Mouse (Mus musculus) liver, embryonic 15.5 days (tissue): ENCODE data around the gene Klre1. TPM values are rescaled to one million over a fixed set of nuclear protein-coding genes. Genes with fewer than 3 reads are reported as not detected.

Experiments used
- ATAC-seq: fragments of 200-750 bp; cut with Nextera tagmentation; 2 replicates; pipeline ENCODE4 v1.8.0; 2017; ENCODE audit warnings: moderate number of reproducible peaks, mild to moderate bottlenecking, moderate library complexity; ENCODE audit not compliant: insufficient read depth
- H3K27ac ChIP-seq: fragments of 300-500 bp; sonication (generic); replicated peaks from 2 replicates; pipeline ENCODE4 v1.5.1; 2015; ENCODE audit warnings: mild to moderate bottlenecking, inconsistent platforms
- H3K27me3 ChIP-seq: fragments of 300-500 bp; sonication (generic); 2 replicates; pipeline ENCODE4 v1.6.1; 2015; ENCODE audit warnings: mild to moderate bottlenecking, inconsistent platforms
- H3K36me3 ChIP-seq: fragments of 300-500 bp; sonication (generic); replicated peaks from 2 replicates; pipeline ENCODE4 v1.6.1; 2015; ENCODE audit warnings: moderate library complexity, mild to moderate bottlenecking, inconsistent platforms
- H3K4me1 ChIP-seq: fragments of 300-500 bp; sonication (generic); replicated peaks from 2 replicates; pipeline ENCODE4 v1.6.1; 2015; ENCODE audit warnings: inconsistent platforms
- H3K4me2 ChIP-seq: fragments of 300-500 bp; sonication (generic); 2 replicates; pipeline ENCODE4 v1.6.1; 2015; ENCODE audit warnings: moderate library complexity, mild to moderate bottlenecking, inconsistent platforms
- H3K4me3 ChIP-seq: fragments of 300-500 bp; sonication (generic); replicated peaks from 2 replicates; pipeline ENCODE4 v1.5.1; 2015; ENCODE audit warnings: mild to moderate bottlenecking, inconsistent platforms
- H3K9ac ChIP-seq: fragments of 300-500 bp; sonication (generic); 2 replicates; pipeline ENCODE4 v1.6.1; 2015; ENCODE audit warnings: moderate library complexity, mild to moderate bottlenecking, inconsistent platforms
- H3K9me3 ChIP-seq: fragments of 300-500 bp; sonication (generic); replicated peaks from 2 replicates; pipeline ENCODE4 v1.6.1; 2016; ENCODE audit warnings: inconsistent platforms
- WGBS: fragments of 180-500 bp; shearing (Covaris S2); methylation state at CpG from one replicate; pipeline ENCODE4 v1.1.7; 2015; ENCODE audit warnings: mixed read lengths; ENCODE audit not compliant: insufficient replicate concordance; 5-methylcytosine and 5-hydroxymethylcytosine counted together
- polyA plus RNA-seq: library from polyadenylated mRNA; unstranded; fragments of >200 nt; fragmentation: Nextera tagmentation; extraction: Ambion mirVana; gene quantifications from 2 replicates; pipeline ENCODE4 v1.2.1, GENCODE M21; 2015

Gene Klre1
- polyA plus RNA-seq = 0.07 TPM in 1 of 2 replicates, not detected in the other

DNA sequence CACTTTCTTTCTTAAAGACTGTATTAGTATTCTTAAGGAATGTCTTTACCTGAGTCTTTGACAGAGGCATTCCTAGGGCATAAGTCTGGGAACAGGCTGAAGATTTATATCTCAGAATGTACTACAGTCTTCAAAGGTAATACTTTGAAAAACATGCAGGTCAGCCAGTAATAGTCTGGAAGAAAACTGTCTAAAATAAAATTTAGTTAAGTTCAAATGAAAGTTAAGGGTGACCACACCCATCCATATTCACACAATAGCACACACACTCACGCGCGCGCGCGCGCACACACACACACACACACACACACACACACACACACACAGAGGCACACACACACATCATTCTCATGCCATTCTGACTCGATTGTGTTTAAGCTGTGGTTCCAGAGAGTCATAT, at the start of gene Klre1:
Gene Klre1, plus strand, starts transcription at position 301 of the 400 bp plus-strand sequence.
- ATAC-seq = no peak
- 82% methylated on average over 8 of the region's 8 CpGs for WGBS
- Histone ChIP-seq H3K4me2 (no peak within 1 kb of the TSS), H3K4me3 (no peak within 1 kb of the TSS), H3K4me1 (no peaks in the 10 kb centered on the region), H3K27me3 (no peaks in the 10 kb centered on the region), H3K27ac (no peak within 1 kb of the TSS), H3K36me3 (no peaks in the 10 kb centered on the region), H3K9ac (no peak within 1 kb of the TSS), H3K9me3 (no peaks in the 10 kb centered on the region)

- Histone ChIP-seq H3K4me2 (no peak overlapping the region), H3K9me3 (no peaks in the 10 kb centered on the region), H3K9ac (no peak overlapping the region), H3K27ac (no peak overlapping the region), H3K27me3 (no peaks in the 10 kb centered on the region), H3K36me3 (no peaks in the 10 kb centered on the region), H3K4me3 (no peak overlapping the region), H3K4me1 (peaks cover 16% of the 10 kb centered on the region)
- no peak for ATAC-seq
- WGBS = 67% methylated on average over 1 of the region's 1 CpGs
Observed at GRCm38 (mm10) chr6:129529605-129530004, 48.1 kb upstream of the Klre1 start.

- Histone ChIP-seq H3K4me3 (no peak overlapping the region), H3K4me1 (peaks cover 22% of the 10 kb centered on the region), H3K9me3 (no peaks in the 10 kb centered on the region), H3K27me3 (no peaks in the 10 kb centered on the region), H3K27ac (no peak overlapping the region), H3K4me2 (no peak overlapping the region), H3K9ac (no peak overlapping the region), H3K36me3 (no peaks in the 10 kb centered on the region)
- no peak for ATAC-seq
Observed at GRCm38 (mm10) chr6:129530261-129530660, 47.4 kb upstream of the Klre1 start.

DNA sequence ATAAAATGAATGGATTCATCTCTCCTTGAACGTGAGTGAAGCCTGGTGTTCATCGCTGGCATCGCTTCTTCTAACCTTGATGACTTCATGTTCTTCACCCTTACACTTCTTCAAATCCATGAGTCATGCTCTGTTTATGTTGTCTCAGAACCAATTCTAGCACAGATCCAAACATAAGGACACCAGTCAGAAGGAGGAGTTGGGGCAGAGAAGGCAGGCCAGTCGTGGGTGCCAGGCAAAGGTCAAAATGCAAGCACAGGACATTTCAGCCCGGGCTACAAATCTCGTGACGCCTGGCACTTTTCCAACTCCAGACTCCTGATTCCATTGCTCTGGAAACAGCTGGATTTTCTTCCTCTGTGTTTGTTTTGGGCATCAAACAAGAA, 45.2 kb upstream of the Klre1 start:
- 36% methylated on average over 7 of the region's 7 CpGs for WGBS
- H3K4me3 ChIP-seq = peak overlapping the region; percentile 80
- H3K9ac ChIP-seq = peak overlapping the region; percentile 78
- peaks cover 11% of the 10 kb centered on the region for H3K36me3 ChIP-seq
- peak overlapping the region; percentile 79 for H3K27ac ChIP-seq
- H3K9me3 ChIP-seq = no peaks in the 10 kb centered on the region
- ATAC-seq = peak; percentile 34
- H3K4me1 ChIP-seq = peaks cover 30% of the 10 kb centered on the region
- no peaks in the 10 kb centered on the region for H3K27me3 ChIP-seq
- H3K4me2 ChIP-seq = peak overlapping the region; percentile 87

GRCm38 (mm10) chr6:129532942-129533860, 44.5 kb upstream of the Klre1 start, which contains the start of gene Gabarapl1:
TSS of gene Gabarapl1 (plus strand) at chr6:129533160.
- under 1% methylated on average over 55 of the region's 55 CpGs for WGBS
- peak; percentile 82 for ATAC-seq
- Histone ChIP-seq H3K27me3 (no peaks in the 10 kb centered on the region), H3K4me3 (peak within 1 kb of the TSS; percentile 80), H3K9me3 (no peaks in the 10 kb centered on the region), H3K4me1 (peaks cover 30% of the 10 kb centered on the region), H3K27ac (peak within 1 kb of the TSS; percentile 79), H3K36me3 (peaks cover 16% of the 10 kb centered on the region), H3K9ac (peak within 1 kb of the TSS; percentile 78), H3K4me2 (peak within 1 kb of the TSS; percentile 87)

GRCm38 (mm10) chr6:129534057-129534456, 43.6 kb upstream of the Klre1 start:
- no peaks in the 10 kb centered on the region for H3K27me3 ChIP-seq
- H3K9ac ChIP-seq = peak overlapping the region; percentile 78
- peaks cover 25% of the 10 kb centered on the region for H3K36me3 ChIP-seq
- peaks cover 30% of the 10 kb centered on the region for H3K4me1 ChIP-seq
- WGBS = 4% methylated on average over 9 of the region's 9 CpGs
- H3K27ac ChIP-seq = peak overlapping the region; percentile 79; the same call in 1 of the 2 replicates
- H3K4me2 ChIP-seq = peak overlapping the region; percentile 87
- no peaks in the 10 kb centered on the region for H3K9me3 ChIP-seq
- no peak for ATAC-seq
- peak overlapping the region; percentile 80 for H3K4me3 ChIP-seq

GRCm38 (mm10) chr6:129534627-129535190, 43.0 kb upstream of the Klre1 start:
- WGBS = 57% methylated on average over 4 of the region's 4 CpGs
- Histone ChIP-seq H3K27ac (no peak overlapping the region), H3K27me3 (no peaks in the 10 kb centered on the region), H3K4me1 (peaks cover 30% of the 10 kb centered on the region), H3K36me3 (peaks cover 31% of the 10 kb centered on the region), H3K4me3 (peak overlapping the region; percentile 80), H3K9me3 (no peaks in the 10 kb centered on the region), H3K9ac (peak overlapping the region; percentile 78), H3K4me2 (peak overlapping the region; percentile 87)
- ATAC-seq = no peak

DNA sequence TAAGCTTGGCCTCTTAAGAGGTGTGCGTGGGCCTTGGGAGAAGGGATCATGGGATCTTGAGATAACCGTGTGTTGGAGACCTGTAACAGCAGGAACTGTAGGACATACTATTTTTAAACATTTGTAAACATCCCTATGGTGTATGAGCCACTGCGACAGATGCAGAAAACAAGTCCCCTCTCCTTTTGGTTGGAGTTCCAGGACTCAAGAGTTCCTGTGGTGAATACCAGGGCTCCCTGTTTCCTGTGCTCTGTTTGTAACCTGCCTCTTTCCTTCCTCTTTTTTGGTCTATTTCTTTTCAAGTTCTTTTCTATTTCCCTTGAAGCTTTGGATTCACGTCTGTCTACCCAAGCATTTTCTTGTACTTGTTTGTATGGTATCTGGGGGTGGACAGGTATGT, 42.0 kb upstream of the Klre1 start:
- H3K4me3 ChIP-seq = no peak overlapping the region
- no peak for ATAC-seq
- H3K27ac ChIP-seq = no peak overlapping the region
- no peaks in the 10 kb centered on the region for H3K27me3 ChIP-seq
- H3K4me1 ChIP-seq = peaks cover 30% of the 10 kb centered on the region
- peak overlapping the region; percentile 87 for H3K4me2 ChIP-seq
- no peak overlapping the region for H3K9ac ChIP-seq
- WGBS = 24% methylated on average over 4 of the region's 4 CpGs
- H3K36me3 ChIP-seq = peaks cover 42% of the 10 kb centered on the region
- no peaks in the 10 kb centered on the region for H3K9me3 ChIP-seq

DNA sequence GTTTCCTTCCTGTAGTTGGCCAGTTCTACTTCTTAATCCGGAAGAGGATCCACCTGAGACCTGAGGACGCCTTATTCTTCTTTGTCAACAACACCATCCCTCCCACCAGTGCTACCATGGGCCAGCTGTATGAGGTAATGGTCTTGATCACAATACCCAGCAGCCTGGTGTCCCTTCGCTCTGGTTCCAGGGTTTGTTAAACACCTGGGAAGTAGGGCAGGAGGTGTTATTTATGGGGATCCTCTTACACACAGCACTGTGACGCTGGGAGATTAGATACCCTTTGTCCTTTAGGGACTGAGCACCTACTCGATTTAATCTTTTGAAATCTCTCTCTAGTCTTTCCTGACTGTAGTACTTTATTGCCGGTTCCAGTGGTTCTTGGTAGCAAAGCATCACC, 39.1 kb upstream of the Klre1 start:
- Histone ChIP-seq H3K27ac (no peak overlapping the region), H3K36me3 (peaks cover 61% of the 10 kb centered on the region), H3K9ac (no peak overlapping the region), H3K9me3 (no peaks in the 10 kb centered on the region), H3K4me1 (peaks cover 25% of the 10 kb centered on the region), H3K4me2 (no peak overlapping the region), H3K27me3 (no peaks in the 10 kb centered on the region), H3K4me3 (no peak overlapping the region)
- WGBS = 76% methylated on average over 6 of the region's 6 CpGs
- ATAC-seq = no peak

- WGBS = 83% methylated on average over 9 of the region's 9 CpGs
Observed at GRCm38 (mm10) chr6:129541931-129542330, 35.8 kb upstream of the Klre1 start.

DNA sequence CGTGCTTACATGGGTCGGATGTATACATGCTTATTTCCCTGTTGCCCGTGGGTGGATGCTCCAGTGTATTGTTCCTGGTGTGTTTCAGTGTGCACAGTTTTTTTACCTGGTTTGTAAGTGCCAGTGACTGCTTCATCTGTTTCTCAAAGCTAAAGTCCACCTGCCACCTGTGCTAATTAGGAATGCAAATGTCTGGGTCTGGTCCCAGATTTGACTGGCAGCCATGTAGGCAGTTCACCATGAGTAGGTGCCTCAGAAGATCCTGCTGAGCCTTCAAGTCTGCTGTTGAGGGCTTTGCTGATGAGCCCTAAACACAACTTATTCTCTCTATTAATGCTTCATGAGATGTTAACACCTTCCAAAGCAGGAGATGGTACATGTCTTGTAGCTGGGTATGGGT, 35.2 kb upstream of the Klre1 start:
- no peak overlapping the region for H3K27ac ChIP-seq
- H3K4me1 ChIP-seq = no peaks in the 10 kb centered on the region
- no peak overlapping the region for H3K9ac ChIP-seq
- H3K4me2 ChIP-seq = no peak overlapping the region
- no peak for ATAC-seq
- H3K4me3 ChIP-seq = no peak overlapping the region
- no peaks in the 10 kb centered on the region for H3K27me3 ChIP-seq
- peaks cover 50% of the 10 kb centered on the region for H3K36me3 ChIP-seq
- 81% methylated on average over 3 of the region's 3 CpGs for WGBS
- H3K9me3 ChIP-seq = no peaks in the 10 kb centered on the region

More at GRCm38 (mm10) chr6:129541931-129542330, 35.8 kb upstream of the Klre1 start:
- Histone ChIP-seq H3K4me1 (no peaks in the 10 kb centered on the region), H3K9ac (no peak overlapping the region), H3K36me3 (peaks cover 54% of the 10 kb centered on the region), H3K4me3 (no peak overlapping the region), H3K9me3 (no peaks in the 10 kb centered on the region), H3K27ac (no peak overlapping the region), H3K27me3 (no peaks in the 10 kb centered on the region), H3K4me2 (no peak overlapping the region)
- no peak for ATAC-seq
